Mouse (Mus musculus): ENCODE results near the gene Rpl15. TPM values are rescaled to one million over a fixed set of nuclear protein-coding genes. Genes with fewer than 3 reads are reported as not detected.
"Not testable (repeated sequence)": the region's sequence is repeated elsewhere in the genome, so short reads cannot be mapped to it uniquely, and the experiment has no call there.

Rpl15 gene
- polyA plus RNA-seq, 1 experiment from 2014 or later, result 528 TPM

GRCm38 (mm10) chr14:18271666-18272065, 475 bp upstream of the Rpl15 start:
- H3K9me3 ChIP-seq (ENCODE audit: control insufficient read depth, low read length), result no peaks in the 10 kb centered on the region
- ATAC-seq (ENCODE audit: insufficient number of reproducible peaks, low FRiP score, low TSS enrichment, low read depth), result no peak
- H3K4me1 ChIP-seq (ENCODE audit: control insufficient read depth, insufficient read depth, low read length), result no peaks in the 10 kb centered on the region
- H3K27me3 ChIP-seq (ENCODE audit: control insufficient read depth, insufficient read depth, low read length), result no peaks in the 10 kb centered on the region
- no peak for DNase-seq (ENCODE audit: low spot score)
- H3K27ac ChIP-seq (replicated peaks; ENCODE audit: low read depth, low read length), result no peak overlapping the region
- peak overlapping the region; percentile 96 for H3K4me3 ChIP-seq (ENCODE audit: low read depth, low read length)
- H3K36me3 ChIP-seq (ENCODE audit: control insufficient read depth, insufficient read depth, low read length), result peaks cover 6% of the 10 kb centered on the region
- WGBS, result 11% methylated on average over 6 of the region's 7 CpGs
- no peak overlapping the region for H3K9ac ChIP-seq (ENCODE audit: low read length)
- peak overlapping the region; percentile 62 for H3K4me2 ChIP-seq (ENCODE audit: low read depth, severe bottlenecking)

DNA sequence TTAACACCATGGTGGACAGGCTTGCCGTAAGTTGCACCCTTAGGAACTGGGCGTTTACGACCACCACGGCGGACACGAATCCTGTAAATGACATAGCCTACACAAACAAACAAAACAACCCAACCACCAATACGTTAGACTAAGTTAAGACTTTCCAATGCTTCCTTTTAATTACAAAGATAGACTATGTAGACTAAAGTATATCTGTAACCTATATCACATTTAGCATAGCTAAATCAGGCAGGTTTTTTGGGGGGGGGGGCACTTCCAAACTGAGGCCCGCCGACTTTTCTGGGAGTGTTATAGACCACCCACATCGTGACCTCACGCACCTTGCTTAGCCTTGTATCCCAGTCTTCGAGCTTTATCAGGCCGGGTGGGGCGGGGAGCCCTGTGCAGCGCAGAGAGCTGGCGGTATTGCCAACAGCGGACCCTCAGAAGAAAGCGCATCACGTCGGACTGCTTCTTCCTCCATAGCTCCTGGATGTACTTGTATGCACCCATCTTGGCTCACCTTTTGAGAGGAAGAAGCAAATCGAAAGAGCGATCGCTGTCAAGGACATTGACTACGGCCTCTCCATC, 1.2 kb downstream of the Rpl15 start:
- not testable (repeated sequence) for H3K27me3 ChIP-seq (ENCODE audit: control insufficient read depth, insufficient read depth, low read length); DNase-seq (ENCODE audit: low spot score); H3K9me3 ChIP-seq (ENCODE audit: control insufficient read depth, low read length); H3K36me3 ChIP-seq (ENCODE audit: control insufficient read depth, insufficient read depth, low read length); H3K4me1 ChIP-seq (ENCODE audit: control insufficient read depth, insufficient read depth, low read length)
- peak overlapping the region; percentile 66 for H3K4me2 ChIP-seq (ENCODE audit: low read depth, severe bottlenecking)
- H3K9ac ChIP-seq (ENCODE audit: low read length), result peak overlapping the region; percentile 99
- H3K4me3 ChIP-seq (ENCODE audit: low read depth, low read length), result peak overlapping the region; percentile 96
- H3K27ac ChIP-seq (replicated peaks; ENCODE audit: low read depth, low read length), result peak overlapping the region; percentile 72
- WGBS, result under 1% methylated on average over 21 of the region's 24 CpGs
- peak; percentile 4; the same call in 1 of the 2 replicates for ATAC-seq (ENCODE audit: insufficient number of reproducible peaks, low FRiP score, low TSS enrichment, low read depth)

- H3K4me1 ChIP-seq (ENCODE audit: control insufficient read depth, insufficient read depth, low read length), result no peaks in the 10 kb centered on the region
- no peak overlapping the region for H3K4me3 ChIP-seq (ENCODE audit: low read depth, low read length)
- ATAC-seq (ENCODE audit: insufficient number of reproducible peaks, low FRiP score, low TSS enrichment, low read depth) (no peak), DNase-seq (ENCODE audit: low spot score) (no peak)
- no peak overlapping the region for H3K27ac ChIP-seq (replicated peaks; ENCODE audit: low read depth, low read length)
- H3K9ac ChIP-seq (ENCODE audit: low read length), result no peak overlapping the region
- H3K27me3 ChIP-seq (ENCODE audit: control insufficient read depth, insufficient read depth, low read length), result no peaks in the 10 kb centered on the region
- no peak overlapping the region for H3K4me2 ChIP-seq (ENCODE audit: low read depth, severe bottlenecking)
- H3K9me3 ChIP-seq (ENCODE audit: control insufficient read depth, low read length), result no peaks in the 10 kb centered on the region
- H3K36me3 ChIP-seq (ENCODE audit: control insufficient read depth, insufficient read depth, low read length), result peaks cover 6% of the 10 kb centered on the region
- 77% methylated on average over 4 of the region's 4 CpGs for WGBS
These were observed 7.8 kb downstream of the Rpl15 start for GRCm38 (mm10) chr14:18263427-18263826.

GRCm38 (mm10) chr14:18261203-18261602, 10.0 kb downstream of the Rpl15 start:
- WGBS, result 81% methylated on average over 3 of the region's 3 CpGs
- H3K36me3 ChIP-seq (ENCODE audit: control insufficient read depth, insufficient read depth, low read length), result no peaks in the 10 kb centered on the region
- no peak for ATAC-seq (ENCODE audit: insufficient number of reproducible peaks, low FRiP score, low TSS enrichment, low read depth)

GRCm38 (mm10) chr14:18242638-18243130, 28.5 kb downstream of the Rpl15 start:
- Histone ChIP-seq H3K36me3 (ENCODE audit: control insufficient read depth, insufficient read depth, low read length) (no peaks in the 10 kb centered on the region), H3K9ac (ENCODE audit: low read length) (no peak overlapping the region), H3K4me2 (ENCODE audit: low read depth, severe bottlenecking) (no peak overlapping the region), H3K9me3 (ENCODE audit: control insufficient read depth, low read length) (no peaks in the 10 kb centered on the region; the same call in 1 of the 2 replicates), H3K4me3 (ENCODE audit: low read depth, low read length) (no peak overlapping the region), H3K27me3 (ENCODE audit: control insufficient read depth, insufficient read depth, low read length) (no peaks in the 10 kb centered on the region), H3K27ac (replicated peaks; ENCODE audit: low read depth, low read length) (no peak overlapping the region), H3K4me1 (ENCODE audit: control insufficient read depth, insufficient read depth, low read length) (no peaks in the 10 kb centered on the region)
- ATAC-seq (ENCODE audit: insufficient number of reproducible peaks, low FRiP score, low TSS enrichment, low read depth), result no peak
- WGBS, result 88% methylated on average over 21 of the region's 21 CpGs
- DNase-seq (ENCODE audit: low spot score), result no peak

More at GRCm38 (mm10) chr14:18261203-18261602, 10.0 kb downstream of the Rpl15 start:
- no peak overlapping the region for H3K4me2 ChIP-seq (ENCODE audit: low read depth, severe bottlenecking)
- H3K9ac ChIP-seq (ENCODE audit: low read length), result no peak overlapping the region
- DNase-seq (ENCODE audit: low spot score), result no peak
- H3K4me3 ChIP-seq (ENCODE audit: low read depth, low read length), result no peak overlapping the region
- H3K27me3 ChIP-seq (ENCODE audit: control insufficient read depth, insufficient read depth, low read length), result no peaks in the 10 kb centered on the region
- H3K9me3 ChIP-seq (ENCODE audit: control insufficient read depth, low read length), result no peaks in the 10 kb centered on the region
- H3K4me1 ChIP-seq (ENCODE audit: control insufficient read depth, insufficient read depth, low read length), result no peaks in the 10 kb centered on the region
- no peak overlapping the region for H3K27ac ChIP-seq (replicated peaks; ENCODE audit: low read depth, low read length)

GRCm38 (mm10) chr14:18241786-18242185, 29.4 kb downstream of the Rpl15 start:
- H3K4me2 ChIP-seq (ENCODE audit: low read depth, severe bottlenecking), result no peak overlapping the region
- no peaks in the 10 kb centered on the region for H3K27me3 ChIP-seq (ENCODE audit: control insufficient read depth, insufficient read depth, low read length)
- H3K36me3 ChIP-seq (ENCODE audit: control insufficient read depth, insufficient read depth, low read length), result no peaks in the 10 kb centered on the region
- ATAC-seq (ENCODE audit: insufficient number of reproducible peaks, low FRiP score, low TSS enrichment, low read depth) (no peak), DNase-seq (ENCODE audit: low spot score) (no peak)
- WGBS, result 87% methylated on average over 4 of the region's 4 CpGs
- H3K4me3 ChIP-seq (ENCODE audit: low read depth, low read length), result no peak overlapping the region
- no peak overlapping the region for H3K27ac ChIP-seq (replicated peaks; ENCODE audit: low read depth, low read length)
- no peaks in the 10 kb centered on the region; the same call in 1 of the 2 replicates for H3K9me3 ChIP-seq (ENCODE audit: control insufficient read depth, low read length)
- H3K4me1 ChIP-seq (ENCODE audit: control insufficient read depth, insufficient read depth, low read length), result no peaks in the 10 kb centered on the region
- H3K9ac ChIP-seq (ENCODE audit: low read length), result no peak overlapping the region

DNA sequence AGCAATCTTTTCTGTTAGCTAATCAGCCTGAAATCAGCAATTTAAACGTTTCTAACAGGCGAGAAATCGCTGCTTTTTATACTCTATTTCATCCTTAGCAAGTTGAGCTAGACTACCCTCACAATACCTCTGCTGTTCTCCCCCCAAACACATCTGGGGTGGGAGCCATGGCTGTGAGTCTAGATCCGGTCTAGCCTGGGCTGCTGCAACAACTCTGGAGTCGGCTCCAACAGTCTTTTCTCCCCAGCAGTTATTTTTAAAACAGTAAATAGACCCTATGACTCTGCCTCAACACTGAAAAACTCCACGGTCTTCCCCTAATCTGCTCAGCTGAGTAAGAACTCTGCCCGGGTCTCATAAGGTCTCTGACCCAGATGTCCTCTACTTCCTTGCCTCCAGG, 31.1 kb downstream of the Rpl15 start:
- Histone ChIP-seq H3K9ac (ENCODE audit: low read length) (no peak overlapping the region), H3K4me2 (ENCODE audit: low read depth, severe bottlenecking) (no peak overlapping the region), H3K27ac (replicated peaks; ENCODE audit: low read depth, low read length) (no peak overlapping the region), H3K36me3 (ENCODE audit: control insufficient read depth, insufficient read depth, low read length) (no peaks in the 10 kb centered on the region), H3K9me3 (ENCODE audit: control insufficient read depth, low read length) (no peaks in the 10 kb centered on the region; the same call in 1 of the 2 replicates), H3K4me3 (ENCODE audit: low read depth, low read length) (no peak overlapping the region), H3K4me1 (ENCODE audit: control insufficient read depth, insufficient read depth, low read length) (no peaks in the 10 kb centered on the region), H3K27me3 (ENCODE audit: control insufficient read depth, insufficient read depth, low read length) (no peaks in the 10 kb centered on the region)
- DNase-seq (ENCODE audit: low spot score) (no peak), ATAC-seq (ENCODE audit: insufficient number of reproducible peaks, low FRiP score, low TSS enrichment, low read depth) (no peak)
- whole genome bisulfite sequencing, result 71% methylated on average over 7 of the region's 7 CpGs

- Histone ChIP-seq H3K27ac (replicated peaks; ENCODE audit: low read depth, low read length) (peak within 1 kb of the TSS; percentile 69), H3K4me3 (ENCODE audit: low read depth, low read length) (peak within 1 kb of the TSS; percentile 75), H3K9ac (ENCODE audit: low read length) (peak within 1 kb of the TSS; percentile 68), H3K27me3 (ENCODE audit: control insufficient read depth, insufficient read depth, low read length) (no peaks in the 10 kb centered on the region), H3K9me3 (ENCODE audit: control insufficient read depth, low read length) (no peaks in the 10 kb centered on the region; the same call in 1 of the 2 replicates), H3K4me1 (ENCODE audit: control insufficient read depth, insufficient read depth, low read length) (no peaks in the 10 kb centered on the region), H3K36me3 (ENCODE audit: control insufficient read depth, insufficient read depth, low read length) (no peaks in the 10 kb centered on the region), H3K4me2 (ENCODE audit: low read depth, severe bottlenecking) (peak within 1 kb of the TSS; percentile 73)
- DNase-seq (ENCODE audit: low spot score) (peak; percentile 99), ATAC-seq (ENCODE audit: insufficient number of reproducible peaks, low FRiP score, low TSS enrichment, low read depth) (peak; percentile 95)
- under 1% methylated on average over 57 of the region's 66 CpGs for WGBS
These were observed 32.1 kb downstream of the Rpl15 start, which contains the start of gene Nr1d2 for GRCm38 (mm10) chr14:18238750-18239731. Gene Nr1d2 (minus strand): TSS chr14:18239127.

All from limb, embryonic 11.5 days (tissue).